Mouse (Mus musculus) kidney, adult 8-10 months (tissue): ENCODE data around the gene Gm5089.

Experiments used
- DNase-seq, 2 experiments: peaks; one replicate each; pipeline ENCODE4 v3.0.0; 2022

Gene Gm5089

DNA sequence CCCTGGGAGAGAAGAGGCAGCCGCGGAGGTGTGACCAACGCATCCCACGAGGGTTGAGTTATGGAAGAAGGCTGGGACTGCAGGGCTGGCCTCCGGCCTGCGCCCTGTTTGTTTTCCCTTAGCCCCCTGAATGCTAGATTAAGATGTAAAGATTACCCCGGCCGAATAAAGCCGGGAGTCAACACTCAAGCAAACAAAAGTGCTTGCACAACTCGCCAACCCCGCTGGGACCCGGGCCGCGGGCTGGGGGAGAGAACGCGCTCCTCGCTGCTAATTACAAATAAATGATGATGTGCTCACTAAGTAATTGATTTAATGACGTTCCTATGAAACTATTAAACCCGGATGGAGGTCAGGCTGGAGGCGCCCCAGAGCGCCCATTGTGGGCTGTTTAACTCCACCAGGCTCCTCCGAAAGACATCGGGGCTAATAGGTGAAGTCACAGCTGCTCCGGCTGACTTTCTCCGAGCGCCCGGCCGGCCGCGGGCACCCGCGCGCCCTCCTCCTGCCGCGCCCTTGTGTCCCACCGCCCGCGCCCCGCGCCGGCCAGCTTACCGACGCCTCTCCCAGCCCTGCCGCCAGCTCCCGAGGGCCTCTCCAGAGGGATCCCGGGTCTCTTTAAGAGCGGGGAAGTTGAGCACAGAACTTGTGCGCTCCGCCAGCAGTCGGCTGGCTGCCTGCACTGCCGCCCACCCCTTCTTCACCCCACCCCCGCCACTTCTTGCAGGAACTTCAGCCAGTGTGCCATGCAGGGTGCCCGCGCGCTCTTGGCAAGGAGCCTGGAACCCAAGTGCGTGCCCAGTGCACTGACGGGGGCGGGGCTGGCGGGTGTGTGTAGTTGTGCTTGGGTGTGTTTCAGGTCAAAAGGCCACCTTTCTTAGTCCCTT, at the start of gene Gm5089:
Gene Gm5089, minus strand, starts transcription at position 620 of the 887 bp plus-strand sequence.
- DNase-seq: peak; percentile 37 to 68

GRCm38 (mm10) chr14:122492015-122492414, 41.1 kb upstream of the Gm5089 start:
- DNase-seq: no peak

DNA sequence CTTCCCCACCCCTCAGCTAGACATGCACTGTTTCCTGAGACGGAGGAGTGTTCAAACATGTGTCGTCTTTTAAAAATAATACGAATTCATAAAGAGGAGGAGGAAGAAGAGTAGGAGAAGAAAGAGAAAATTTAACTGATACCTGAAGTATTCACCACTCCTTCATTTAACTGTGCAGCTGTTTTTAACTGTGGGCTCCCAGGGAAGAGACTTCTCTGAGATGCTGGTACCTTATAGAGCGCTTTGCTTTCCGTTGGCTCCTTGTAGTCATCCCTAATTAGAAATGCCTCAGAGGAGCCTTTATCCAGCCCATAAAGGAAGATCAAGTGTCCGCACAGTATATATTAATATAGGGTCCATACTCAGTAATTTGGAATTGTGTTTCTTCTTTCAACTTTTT, 40.6 kb upstream of the Gm5089 start:
- no peak for DNase-seq

DNA sequence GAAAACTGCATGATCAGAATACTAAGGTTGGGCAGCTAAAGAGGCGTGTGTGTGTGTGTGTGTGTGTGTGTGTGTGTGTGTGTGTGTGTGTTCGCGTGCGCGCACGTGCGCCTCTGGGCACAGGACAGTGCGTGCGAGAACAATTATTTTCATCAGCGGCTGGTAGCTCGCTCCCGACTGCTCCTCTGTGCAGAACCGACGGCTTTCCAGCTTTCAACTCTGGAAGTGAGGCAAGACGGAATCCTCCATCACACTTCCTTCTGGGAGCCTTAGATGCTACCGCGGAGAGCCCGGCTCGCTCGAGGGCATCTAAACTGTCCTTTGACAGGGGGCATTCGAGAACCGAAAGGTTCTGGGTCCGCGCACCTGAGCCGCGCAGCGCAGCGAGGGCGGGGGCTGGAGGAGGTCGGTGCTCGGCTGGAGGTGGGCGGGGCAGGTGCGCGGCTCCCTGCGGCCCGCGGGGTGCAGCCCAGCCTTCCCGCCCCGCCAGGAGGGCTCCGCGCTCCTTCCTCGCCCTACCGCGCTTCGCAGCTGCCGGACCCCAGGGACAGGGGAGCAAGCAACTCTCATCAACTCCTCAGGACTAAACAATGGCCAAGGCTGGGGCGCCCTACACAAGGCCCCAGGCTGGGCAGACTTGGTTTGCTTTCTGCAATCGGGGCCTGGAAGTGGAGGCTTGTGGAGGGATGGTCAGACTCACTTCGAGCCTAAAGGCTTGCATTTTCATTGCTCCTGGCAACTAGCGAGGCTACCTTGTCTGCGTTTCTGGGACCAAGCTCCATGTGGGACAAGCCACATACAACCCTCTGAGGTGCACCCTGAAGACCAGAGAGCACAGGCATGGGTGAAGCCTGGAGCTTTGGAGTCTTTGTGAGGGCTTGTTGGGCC, 39.8 kb upstream of the Gm5089 start, which contains the start of gene Gm10837:
Gene Gm10837, plus strand, starts transcription at position 146 of the 888 bp plus-strand sequence.
- no peak for DNase-seq

- DNase-seq: no peak
Observed at GRCm38 (mm10) chr14:122489686-122490414, 38.9 kb upstream of the Gm5089 start.

GRCm38 (mm10) chr14:122489041-122489440, 38.1 kb upstream of the Gm5089 start:
- DNase-seq: no peak

DNA sequence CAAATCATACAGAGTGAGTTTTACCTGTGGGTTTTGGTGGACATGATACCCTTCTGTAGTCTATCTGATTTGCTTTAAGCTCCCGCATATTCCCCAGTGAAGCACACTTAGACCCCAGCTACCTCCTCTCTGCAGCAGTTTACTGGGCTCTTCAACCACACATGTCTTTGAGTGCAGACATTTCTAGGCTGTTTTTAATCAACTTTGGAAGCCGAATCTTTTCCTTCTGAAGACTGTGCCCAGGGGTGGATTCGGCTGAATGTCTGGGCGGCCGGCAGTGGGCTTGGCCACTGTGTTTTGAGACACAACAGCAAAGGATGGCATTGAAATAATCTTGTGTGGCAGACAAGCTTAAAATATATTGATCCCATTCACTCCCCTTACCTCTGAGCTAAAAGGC, 36.5 kb upstream of the Gm5089 start:
- DNase-seq: no peak

GRCm38 (mm10) chr14:122486611-122487010, 35.7 kb upstream of the Gm5089 start:
- DNase-seq: no peak

DNA sequence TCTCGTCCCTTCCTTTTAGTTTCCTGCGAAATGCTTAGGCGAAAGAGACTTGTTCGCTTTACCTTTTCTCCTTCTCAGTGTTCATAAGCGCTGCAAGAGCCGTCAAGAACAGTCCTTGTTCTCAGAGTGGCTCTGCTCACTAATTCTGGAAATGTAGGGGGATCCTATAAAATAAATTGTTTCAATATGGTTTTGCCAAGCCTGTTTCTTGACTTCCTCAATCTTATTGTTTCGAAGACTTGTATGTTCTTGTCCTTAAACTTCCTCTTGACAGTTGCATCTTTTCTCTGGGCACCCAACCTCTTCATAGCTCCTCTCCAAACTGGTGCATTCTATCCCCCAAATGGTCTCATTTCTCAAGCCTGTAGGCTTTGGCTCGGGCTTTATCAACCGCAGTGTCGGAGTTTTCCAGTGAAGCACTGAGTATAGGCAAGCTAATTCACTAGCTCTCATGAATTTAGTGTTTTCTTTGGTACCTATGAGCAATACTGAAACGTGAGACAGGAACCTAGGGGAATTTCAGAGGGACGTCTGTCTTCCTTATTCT, 34.8 kb upstream of the Gm5089 start:
- no peak for DNase-seq

DNA sequence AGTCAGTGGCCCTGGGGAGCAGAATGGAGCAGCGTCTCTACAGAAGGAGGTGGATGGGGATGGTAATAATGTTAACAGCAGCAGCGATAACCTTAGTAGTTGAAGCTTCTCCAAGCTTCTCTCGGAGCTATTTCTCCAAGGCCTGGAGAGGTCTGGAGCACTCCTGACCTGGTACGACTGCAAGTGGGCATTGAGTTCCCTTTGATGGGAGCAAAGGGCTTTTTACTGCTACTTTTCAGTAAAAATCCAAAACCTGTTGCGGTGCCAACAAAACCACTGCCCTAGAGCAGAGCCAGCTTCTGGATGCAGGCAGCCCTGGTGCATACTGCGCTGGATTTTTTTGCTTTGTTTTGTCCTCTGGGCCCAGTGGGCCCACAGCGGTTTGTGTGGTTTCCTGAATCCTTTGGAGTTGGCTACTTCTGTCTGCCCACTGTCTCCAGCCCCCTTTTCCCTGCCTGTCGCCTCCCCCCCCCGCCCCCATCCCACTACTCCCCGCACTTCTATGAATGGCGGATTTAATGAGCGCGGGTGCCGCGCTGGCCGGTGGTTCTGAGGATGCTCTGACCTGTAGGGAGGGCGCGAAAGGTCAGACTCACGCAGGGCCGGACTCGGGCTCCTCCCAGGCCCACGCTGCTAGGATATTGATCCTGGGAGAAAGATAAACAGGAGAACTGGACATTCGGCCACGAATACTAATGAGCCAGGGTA, 34.1 kb upstream of the Gm5089 start:
- DNase-seq: no peak

DNA sequence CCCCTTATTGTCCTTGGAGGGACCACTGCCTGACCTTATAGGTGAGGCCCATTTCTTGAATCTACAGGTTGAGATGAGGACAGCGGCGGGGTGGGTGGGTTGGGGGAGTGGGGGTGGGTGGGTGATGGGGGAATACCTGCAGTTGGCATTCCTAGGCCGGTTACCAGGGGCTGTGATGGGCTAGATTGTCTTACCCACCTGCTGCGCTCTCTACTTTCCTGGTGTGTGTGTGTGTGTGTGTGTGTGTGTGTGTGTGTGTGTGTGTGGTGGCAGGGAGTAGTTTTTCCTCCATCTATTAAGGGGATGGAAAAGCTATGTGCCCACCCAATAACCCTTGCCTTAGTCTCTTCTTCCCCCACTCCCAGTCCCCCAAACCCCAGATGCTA, 33.5 kb upstream of the Gm5089 start:
- no peak for DNase-seq

DNA sequence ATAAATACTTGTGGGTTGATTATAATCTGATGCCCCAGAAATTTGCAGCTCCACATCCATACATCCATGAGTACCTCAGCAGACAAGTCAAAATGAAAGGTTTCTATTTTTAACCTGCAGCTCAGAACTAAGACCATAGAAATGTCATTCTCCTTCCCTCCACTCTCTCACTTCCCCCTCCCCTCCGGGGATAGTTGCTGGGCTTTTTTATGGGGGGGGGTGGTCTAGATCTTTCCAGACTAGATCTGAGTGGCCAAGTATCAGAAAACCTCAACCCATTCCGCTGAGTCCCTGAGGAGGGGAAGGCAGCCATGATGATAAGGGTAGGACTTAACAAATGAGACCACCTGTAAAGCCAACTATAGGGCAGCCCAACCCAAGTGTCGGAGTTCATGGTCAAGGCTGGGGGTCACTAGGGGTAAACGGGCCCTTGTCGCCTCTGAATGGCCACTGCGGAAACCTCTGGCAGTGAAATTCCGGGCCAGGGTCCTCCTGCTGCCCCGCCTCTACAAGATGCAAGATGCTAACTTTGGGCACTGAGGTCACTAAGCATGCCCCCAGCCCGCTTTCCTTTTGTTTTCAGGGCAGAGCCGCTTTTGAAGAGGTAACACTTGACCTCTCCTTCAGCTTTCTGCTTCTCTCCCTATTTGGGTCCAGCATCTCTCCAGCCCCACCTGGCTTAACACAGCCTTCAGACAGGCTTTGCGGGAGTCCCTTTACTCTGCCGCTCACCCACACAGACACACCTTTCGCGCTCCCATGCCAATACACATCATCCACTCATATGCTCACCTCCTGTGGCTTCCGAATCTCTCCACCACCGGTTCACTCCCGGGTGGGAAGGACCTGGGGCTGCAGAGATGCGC, 32.9 kb upstream of the Gm5089 start:
- no peak for DNase-seq

DNA sequence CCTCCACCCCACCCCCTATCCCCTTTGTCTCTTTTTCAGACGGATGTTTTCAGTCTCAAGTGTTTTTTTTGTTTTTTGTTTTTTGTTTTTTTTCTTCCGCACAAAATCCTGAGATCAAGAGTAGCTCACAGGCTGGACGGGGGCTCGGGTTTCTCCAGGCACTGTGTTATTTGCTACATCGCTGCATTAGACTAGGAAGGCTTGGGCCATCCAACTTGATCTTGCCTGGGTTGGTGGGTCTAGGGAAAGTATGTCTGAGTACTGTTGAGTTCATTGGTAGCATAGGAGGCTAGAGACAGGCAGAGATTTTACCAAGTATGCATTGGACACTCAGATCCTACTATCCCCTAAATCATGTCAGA, 32.1 kb upstream of the Gm5089 start:
- no peak for DNase-seq

GRCm38 (mm10) chr14:122482081-122483023, 31.4 kb upstream of the Gm5089 start:
- no peak for DNase-seq

DNA sequence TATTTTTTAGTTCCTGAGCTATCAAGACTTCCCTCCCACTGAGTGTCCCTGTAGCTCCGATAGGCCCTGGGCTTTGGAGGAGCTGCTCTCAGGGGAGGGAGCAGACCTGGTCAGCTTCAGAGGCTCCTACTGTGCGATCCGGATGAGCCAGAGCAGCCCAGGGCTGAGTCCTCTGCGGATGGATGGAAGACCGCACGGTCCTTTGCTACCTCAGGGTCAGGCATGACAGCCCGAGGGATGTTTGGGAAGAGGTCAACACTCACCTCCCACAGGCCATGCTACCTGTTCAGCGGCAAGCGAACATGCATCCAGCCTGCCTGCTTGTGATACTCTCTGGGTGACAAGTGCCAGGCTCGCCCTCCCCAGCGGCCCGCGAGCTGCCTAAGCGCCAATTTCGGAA, 30.3 kb upstream of the Gm5089 start:
- no peak for DNase-seq

DNA sequence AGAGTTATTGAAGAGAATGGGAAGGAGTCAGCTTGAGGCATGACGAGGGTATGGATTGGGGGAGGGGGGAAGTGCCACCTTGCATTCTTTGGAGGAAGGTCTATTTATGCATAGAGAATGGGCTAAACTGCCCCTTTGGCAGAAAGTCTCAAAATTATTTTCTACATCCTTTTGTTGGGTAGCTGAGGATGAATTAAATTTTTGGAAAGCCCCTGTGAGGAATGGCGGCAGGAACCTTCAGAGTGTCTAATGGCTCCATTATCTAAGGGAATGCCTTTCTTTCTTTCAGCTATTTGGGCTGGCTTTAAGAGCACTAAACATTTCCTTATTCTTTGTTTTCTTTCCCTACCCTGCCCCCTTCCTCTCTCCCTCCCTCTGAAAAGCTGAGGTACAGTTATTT, 29.4 kb upstream of the Gm5089 start:
- no peak for DNase-seq

- no peak for DNase-seq
Observed at GRCm38 (mm10) chr14:122479461-122480109, 28.7 kb upstream of the Gm5089 start.

GRCm38 (mm10) chr14:122478574-122479011, 27.7 kb upstream of the Gm5089 start:
- no peak for DNase-seq

GRCm38 (mm10) chr14:122477971-122478573, 27.2 kb upstream of the Gm5089 start:
- no peak for DNase-seq
